Mouse (Mus musculus): ENCODE results near the gene Hmgb1.
A peak's percentile ranks its signal among the peaks of the same experiment; 100 is the strongest.

The Hmgb1 gene

DNA sequence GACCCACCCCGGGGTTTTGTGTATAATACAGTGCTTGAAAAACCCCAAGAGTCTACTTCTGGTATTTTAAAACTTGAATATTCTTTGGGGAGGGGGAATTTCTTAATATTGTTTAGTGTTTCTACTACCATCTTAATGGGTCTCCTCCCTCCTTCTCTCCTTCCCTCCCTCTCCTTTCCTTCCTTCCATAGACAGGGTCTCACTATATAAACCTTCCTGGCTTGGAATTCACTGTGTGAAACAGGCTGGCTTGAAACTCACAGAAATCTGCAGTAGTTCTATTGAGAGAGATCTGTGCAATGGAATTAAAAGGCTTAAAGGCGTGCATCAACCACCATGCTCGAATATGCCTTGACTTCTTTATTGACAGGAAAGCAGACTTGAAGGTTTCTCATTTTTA is 1.5 kb upstream of the Hmgb1 start:
- no peak for DNase-seq (ENCODE audit: low read depth, low spot score)

DNA sequence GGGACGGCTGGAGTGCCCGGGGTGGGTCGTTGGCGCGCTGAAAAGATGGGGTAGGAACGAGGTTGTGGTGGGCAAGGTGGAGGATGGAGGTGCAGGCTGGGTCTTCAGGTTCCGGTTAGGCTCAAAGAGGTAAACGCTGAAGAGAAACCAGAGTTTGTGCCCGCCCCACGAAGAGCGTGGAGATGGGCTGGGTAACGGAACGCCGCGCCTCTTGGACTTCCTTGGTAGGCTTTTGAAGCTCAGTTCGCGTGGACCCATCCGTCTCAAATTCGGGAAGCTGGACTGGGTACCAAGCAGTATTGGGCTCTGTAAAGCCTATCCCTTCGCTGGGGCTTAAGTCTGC is 526 bp upstream of the Hmgb1 start:
- peak; percentile 62 for DNase-seq (ENCODE audit: low read depth, low spot score)

DNA sequence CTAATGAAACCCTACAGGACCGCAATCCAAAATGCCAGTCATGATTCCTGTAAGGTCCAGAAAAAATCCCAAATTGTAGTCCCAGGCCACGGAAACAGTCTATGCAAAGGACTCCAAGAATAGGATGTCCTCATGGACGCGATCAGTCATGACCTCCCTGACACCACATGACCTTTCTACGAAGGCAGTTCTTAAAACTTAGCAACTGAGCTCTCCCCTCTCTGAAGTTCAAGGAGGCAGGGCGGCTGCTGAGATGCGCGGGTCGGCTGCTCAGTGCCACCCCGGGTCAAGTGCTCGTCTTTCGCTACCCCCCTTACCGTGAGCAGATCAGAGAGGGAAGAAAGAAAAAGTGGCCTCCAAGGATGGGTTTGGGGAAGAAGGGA is 577 bp downstream of the Hmgb1 start:
- DNase-seq (ENCODE audit: low read depth, low spot score) = no peak

DNA sequence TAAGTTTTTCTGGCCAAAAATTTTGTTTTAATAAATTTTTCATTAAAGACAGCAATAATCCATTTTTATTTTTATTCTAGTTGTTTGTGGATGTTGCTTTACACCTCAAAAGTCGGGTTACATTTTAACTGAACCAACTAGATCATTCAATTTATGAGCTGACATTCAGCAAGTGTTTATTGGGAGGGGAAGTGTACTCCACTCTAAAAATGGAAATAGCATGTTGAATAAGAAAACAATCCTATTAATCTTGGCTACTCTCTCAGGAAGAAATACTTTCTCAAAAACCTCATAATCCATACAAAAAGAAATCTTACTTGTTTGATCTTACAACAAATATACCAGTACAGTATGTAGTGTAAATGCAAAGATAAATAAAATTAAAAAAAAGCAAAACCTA is 1.2 kb downstream of the Hmgb1 start:
- no peak for DNase-seq (ENCODE audit: low read depth, low spot score)

DNA sequence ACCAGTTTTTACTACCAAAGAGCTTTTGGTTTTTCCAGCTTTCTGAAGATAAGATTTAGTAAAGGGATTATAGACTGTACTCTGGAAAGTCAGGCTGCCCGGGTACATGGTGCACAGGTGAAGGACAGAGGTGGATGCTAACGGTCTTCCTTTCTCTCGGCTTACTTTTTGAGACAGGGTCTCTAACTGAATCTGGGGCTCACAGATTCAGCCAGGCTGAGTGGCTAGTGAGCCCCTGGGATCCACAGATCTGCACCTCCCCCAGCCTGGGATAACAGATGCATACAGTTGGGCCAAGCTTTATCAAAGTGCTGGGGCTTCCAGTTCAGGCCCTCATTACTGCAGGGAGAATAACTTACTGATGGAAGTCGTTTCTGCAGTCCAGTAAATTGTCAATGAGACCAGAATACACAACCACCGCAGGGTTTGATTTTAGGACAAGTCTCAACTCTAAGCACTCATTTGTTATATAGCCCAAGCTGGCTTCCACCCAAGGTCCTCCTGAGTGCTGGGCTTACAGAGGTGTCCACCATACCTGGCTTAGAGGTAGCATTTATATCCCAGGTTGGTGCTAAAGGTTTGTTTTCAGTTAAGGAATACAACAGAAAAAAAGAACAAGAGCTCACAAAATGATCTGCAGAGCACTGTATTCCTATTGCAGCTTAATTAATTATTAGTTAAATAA is 2.0 kb downstream of the Hmgb1 start:
- no peak for DNase-seq (ENCODE audit: low read depth, low spot score)

DNA sequence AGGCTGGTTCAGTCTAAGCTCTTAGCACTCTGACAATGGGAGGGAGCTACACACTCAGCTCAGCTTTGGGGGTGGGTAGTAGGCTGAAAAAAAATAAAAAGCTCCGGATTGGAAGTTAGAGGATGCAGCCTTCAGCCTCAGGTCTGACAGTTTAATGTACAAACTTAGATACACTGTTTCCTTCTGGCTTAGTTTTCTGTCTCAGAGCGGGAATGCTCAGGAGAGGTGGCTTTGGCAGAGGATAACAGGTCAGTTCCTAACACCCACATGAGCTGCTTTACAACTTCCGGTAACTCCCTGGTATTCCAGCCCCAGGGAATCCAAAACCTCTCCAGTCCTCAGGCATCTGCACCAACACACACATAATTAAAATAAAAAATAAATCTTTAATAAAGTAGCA is 4.5 kb downstream of the Hmgb1 start:
- no peak for DNase-seq (ENCODE audit: low read depth, low spot score)

DNA sequence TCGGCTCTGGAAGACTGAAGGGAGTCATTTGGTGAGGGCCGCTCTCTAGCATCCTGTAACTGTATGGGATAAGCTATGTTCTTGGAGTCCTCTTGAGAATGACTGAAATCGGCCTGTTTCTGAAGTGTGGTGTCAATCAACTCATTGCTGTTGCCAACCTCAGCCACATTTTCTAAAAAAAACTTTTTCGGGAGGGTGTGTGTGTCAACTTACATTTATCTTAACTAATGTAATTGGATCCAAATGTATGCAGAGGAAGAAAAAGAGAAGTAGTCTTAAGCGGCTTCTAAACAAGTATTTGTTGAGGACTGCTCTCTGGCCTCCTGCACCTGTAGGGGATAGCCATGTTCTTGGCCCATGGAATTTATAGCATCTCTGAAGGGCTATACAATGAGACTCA is 6.2 kb downstream of the Hmgb1 start:
- DNase-seq (ENCODE audit: low read depth, low spot score) = no peak

DNA sequence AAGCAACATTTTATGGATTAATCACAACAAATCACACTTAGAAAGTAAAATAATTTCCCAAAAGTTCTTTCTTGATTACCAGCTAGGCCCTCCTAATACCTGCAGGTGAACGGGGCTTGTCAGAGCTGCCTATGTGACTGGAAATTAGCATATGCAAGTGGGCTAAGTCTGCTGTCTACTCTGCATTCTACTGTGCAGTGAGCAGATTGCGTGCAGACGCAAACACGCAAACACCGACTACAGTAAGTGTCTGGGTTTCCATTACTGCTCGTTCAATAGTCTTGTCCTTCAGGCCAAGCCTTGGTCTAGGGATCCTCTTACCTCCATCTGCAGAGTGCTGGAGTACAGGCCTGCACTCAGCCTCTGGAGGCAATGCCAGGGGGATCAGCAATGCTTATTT is 8.6 kb downstream of the Hmgb1 start:
- no peak for DNase-seq (ENCODE audit: low read depth, low spot score)

DNA sequence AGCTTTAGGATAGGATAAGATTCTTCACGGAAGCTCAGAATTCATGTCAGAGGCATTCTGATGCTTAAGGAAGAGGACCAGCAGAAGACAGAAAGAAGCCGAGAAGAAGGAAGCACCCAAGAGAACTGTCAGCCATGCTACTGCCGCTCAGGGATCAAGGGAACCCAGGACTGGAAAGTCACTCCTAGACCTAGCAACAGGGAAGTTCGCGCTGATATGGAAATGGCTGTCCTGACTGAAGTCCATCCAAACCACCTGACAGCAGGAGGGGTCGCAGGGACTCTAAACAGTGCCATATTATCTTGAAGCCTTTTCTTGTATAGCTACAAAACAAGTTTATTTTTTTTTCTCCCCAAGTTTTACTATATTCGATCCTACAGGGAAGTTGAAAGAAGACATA is 9.8 kb downstream of the Hmgb1 start:
- DNase-seq (ENCODE audit: low read depth, low spot score) = no peak

DNA sequence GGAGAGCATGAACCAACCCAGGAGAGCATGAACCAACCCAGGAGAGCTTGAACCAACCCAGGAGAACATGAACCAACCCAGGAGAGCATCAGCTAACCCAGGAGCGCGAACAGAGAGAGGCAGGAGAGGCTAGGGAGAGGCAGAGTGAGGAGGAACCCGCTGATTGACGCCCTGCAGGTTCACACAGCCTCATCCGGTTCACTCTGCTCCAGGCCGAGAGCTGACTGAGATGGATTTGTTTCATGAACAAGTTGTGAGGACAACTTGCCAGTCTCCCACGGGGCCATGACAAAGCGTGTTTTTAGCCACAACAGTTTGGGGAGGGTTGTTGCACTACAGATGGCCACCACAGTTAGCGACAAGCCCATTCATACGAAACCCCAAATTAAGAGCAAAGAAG is 12.0 kb downstream of the Hmgb1 start:
- peak; percentile 9 for DNase-seq (ENCODE audit: low read depth, low spot score)

DNA sequence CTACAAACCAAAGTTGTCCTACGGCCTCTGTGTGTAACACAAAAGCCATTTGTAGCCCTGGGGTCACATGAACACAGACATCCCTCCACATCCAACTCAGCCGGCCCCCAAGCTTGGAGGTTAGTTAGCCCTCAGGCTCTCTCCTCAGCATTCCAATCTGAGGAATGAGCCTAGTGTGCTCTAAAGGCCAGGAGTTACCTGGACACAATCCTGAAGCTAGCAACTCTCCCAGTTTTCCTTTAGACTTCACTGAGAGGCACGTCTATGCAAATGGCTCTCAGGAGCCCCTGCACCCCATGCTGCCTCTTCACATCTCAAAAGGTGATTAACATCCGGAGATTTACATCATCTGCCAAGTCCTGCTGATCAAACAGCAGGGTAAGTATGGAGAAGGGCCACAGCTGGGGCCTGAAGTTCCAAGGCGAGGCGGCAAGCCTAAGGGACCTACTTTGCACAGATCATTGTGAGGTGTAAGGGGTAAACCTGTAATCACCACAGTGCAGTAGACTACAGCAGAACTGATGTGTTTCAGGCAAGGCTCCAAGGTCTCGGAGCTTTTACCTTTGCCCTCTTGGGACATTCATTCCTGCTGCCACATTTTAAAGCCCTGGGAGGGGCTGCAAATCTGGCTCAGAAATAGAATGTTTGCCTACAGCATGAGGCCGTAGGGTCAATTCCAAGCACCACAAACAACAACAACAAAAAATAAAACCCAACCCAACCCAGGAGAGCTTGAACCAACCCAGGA is 13.3 kb downstream of the Hmgb1 start:
- no peak for DNase-seq (ENCODE audit: low read depth, low spot score)

DNA sequence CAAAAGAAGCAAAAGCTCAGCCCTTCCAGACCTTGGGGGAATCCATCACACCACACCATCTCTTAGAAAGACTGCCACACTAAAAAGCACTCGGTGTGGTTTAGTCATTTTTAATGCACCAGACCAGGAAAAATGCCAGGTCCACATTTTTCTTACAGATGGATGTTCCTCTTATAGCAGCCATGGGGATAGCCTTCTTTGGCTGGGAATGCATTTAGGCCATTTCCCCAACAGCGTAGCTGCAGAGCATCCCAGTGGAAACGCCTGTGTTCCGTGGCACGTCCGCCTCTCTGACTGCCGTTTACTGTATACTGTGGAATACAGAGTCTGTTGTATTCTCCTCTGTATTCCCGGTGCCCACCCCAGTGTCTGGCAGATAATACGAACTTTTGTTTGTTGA is 15.5 kb downstream of the Hmgb1 start:
- DNase-seq (ENCODE audit: low read depth, low spot score) = peak; percentile 76

DNA sequence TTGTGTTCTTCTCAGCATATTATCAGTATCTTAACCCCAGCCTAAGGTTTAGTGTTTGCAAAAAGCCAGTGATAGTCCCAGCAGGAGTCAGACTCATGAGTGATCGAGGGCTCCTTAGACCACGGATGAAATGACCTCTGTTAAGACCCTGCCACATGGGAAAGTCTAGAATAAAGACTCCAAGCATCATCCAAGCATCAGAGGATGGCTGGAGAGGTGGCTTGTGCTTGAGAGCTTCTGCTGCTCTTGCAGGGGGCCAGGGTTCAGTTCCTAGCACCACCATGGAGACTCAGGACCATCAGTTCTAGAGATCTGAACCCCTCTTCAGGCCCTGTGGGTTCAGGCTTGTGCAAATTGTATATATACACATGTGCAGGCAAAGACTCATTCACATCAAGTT is 16.2 kb downstream of the Hmgb1 start:
- DNase-seq (ENCODE audit: low read depth, low spot score) = no peak

DNA sequence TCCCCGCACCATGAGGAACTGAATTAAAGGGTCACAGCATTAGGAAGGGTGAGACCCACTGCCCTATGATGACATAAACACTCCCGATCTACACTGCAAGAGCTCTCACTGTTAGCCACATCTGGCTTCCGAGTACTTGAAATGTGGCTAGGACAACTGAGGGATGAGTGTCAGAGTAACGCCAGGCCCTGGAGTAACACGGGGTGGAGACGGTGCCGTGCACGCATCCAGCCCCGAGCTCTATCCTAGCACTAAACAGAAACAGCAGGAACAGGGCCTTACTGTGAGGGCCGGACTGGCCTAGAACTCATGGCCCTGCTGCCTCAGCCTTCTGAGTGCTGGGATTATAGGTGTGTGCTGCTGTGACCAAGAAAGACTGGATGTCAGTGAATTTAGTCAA is 18.3 kb downstream of the Hmgb1 start:
- DNase-seq (ENCODE audit: low read depth, low spot score) = no peak

DNA sequence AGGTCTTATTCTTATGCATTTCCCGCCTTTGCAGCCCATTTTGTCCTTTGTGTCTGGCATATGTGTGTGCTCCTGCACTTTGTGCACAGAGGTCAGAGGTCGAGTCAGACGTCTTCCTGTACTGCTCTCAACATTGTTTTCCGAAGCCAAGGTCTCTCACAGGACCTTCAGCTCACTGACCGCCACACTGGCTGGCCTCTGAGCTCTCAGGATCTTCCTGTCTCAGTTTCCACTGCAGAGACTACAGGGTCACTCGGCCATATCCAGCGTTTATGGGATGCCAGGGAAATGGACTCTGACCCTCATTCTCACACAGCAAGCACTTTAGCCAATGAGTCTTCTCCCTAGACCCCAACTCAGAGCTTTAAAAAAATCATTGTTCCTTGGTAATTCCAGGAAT is 19.4 kb downstream of the Hmgb1 start:
- DNase-seq (ENCODE audit: low read depth, low spot score) = no peak

DNA sequence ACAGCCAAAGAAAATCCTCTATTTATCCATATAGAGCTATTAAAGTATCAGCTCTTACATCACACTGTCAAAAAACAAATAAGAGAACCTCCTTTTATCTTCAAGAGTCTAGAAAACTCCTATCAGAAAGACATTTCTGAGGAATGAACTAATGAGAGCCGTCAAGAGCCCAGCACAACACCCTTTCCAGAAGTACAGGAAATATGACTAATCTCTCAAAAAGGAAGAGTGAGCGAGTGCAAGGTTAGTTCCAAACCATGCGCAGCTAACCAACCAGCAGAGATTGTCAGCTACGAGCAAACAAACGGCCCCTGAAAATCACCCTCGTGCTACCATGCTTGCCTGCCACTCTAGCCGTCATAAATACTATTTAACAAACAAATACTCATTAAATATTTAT is 21.4 kb downstream of the Hmgb1 start:
- DNase-seq (ENCODE audit: low read depth, low spot score) = no peak

DNA sequence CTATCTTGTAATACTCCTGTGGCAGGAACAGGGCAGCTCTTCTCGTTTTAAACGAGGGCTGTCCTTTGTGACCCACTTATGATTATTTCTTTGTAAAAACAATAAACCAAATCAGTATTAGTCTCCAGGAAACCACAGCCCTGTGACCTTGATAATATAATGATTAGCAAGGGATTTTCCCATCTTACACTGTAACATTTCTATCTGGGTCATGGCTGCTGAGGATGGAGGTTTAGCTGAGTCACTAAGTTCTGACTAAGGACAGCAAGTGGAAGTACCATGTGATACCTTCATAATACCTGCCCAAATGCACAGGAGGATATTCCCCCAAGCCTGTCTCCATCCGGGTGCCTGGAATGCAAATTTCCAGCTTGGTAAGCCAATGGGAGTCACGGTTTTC is 23.8 kb downstream of the Hmgb1 start:
- peak; percentile 29 for DNase-seq (ENCODE audit: low read depth, low spot score)

DNA sequence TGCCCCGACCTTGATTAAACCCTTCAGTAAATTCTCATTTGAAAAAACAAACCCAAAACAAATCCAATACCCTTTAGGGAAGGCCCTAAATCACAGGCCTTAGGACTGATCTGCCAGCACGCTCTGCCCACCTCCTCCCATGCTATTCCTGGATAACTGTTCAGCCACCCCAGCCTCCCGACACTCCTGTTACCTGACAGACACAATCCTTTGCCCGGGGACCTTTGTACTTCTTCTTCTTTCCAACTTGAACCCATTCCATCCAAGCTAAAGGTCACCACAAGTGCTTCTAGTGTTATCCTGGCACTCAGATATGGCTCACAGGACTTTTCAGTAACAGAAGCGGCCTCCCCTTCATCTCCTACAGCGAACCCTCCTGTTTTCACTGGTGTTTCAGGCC is 25.3 kb downstream of the Hmgb1 start:
- no peak for DNase-seq (ENCODE audit: low read depth, low spot score)

DNA sequence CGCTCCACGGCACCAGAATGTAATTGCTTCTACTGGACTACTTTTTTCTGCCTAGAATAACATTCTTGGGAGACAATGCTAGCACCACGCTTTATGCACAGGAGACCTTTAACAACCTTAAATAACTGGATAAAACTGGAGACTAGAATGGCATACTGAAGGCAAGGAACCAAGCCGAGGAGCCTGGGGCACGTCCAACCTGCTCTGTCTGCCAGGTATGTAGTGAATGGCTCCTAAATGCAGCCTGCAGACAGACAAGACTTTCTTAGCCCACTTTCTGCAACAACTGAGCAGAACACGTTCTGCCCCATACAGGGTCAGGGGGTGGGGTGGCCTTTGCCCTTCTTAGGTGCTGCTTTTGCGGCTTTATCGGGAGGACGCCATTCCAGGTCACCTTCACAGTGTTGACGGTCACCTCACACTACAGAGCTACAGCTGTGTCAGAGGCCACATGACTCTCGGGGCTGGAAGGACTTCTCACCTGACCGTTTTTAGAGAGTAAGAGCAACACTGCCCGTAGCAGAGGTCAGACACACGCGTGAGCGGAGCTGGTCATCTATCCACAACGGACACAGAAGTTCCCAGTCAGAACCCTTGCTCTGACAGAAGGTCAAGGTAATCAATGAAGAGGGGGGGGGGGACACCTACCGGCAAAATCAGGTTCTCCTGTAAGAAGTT is 27.3 kb downstream of the Hmgb1 start:
- no peak for DNase-seq (ENCODE audit: low read depth, low spot score)

DNA sequence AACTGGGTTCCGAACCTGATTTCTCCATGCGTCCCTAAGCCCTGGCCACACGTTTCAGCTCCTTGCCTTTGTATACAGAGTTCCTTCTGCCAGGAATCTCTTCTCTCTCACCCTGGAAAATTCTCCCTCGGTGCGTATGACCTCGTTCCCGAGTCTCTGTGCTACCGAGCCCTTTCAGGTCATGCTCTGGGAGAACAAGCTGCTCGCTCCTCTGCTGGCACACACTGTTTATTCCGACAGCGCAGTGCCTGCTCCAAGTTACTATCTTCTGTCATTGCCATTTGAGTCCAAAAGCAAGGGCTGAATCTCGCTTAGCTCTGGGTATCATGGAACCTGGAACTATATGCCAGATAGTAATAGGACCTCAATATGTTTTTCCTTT is 31.5 kb downstream of the Hmgb1 start:
- peak; percentile 75 for DNase-seq (ENCODE audit: low read depth, low spot score)

DNA sequence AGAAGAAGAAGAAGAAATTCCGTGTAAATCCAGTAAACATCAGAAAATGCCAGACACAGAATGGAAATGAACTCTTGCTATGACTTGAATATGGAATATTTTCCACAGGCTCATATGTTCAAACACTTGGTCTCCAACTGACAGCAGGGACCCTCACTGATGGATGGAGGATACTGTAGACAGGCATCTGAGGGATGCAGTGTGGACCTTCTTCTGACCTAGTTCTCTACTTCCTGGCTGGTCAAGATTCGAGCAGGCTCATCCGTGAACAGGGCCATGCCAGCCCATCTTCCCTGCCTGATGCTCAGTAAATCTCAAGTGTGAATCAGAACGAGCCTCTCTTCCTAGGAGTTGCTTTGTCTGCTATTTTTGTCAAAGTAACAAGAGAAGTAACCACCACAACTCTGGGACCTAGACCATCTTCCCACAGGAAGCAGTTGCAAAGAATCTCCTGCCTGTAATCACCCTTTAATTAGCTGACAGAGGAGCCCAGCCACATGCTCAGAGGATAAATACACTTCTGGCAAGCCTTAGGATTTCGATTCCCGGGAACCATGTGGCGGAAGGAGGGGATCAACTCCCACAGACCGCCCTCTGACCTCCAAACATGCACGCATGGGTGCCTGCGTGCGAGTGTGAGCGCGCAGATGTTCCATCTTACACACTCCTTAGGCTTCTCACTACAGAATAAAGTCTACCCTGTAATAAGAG is 32.1 kb downstream of the Hmgb1 start:
- DNase-seq (ENCODE audit: low read depth, low spot score) = peak; percentile 49

DNA sequence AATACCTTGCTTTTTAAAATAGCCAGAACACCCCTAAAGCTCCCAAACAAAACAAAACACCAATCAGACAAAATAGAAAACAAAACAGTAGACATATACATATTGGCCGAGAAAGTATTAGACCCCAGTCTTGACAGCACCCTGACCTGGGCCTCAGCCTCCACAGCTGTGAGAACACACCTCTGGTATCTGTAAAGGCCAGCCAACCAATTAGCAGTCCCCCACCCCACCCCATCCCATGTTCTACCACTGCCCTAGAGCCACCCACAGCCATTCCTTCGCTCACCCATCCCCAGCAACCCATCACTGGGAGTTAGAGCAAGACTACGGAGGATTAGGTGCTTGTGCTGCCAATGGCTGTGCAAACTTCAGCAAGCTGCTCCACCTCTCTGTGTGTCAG is 33.4 kb downstream of the Hmgb1 start:
- DNase-seq (ENCODE audit: low read depth, low spot score) = no peak

Measured in brain, adult 2 months (tissue).